Mouse (Mus musculus): ENCODE results near the gene Cnn2.

Gene Cnn2

GRCm38 (mm10) chr10:79988506-79989271 is at the start of gene Cnn2:
Cnn2 (plus strand) TSS chr10:79988584.
- DNase-seq (ENCODE audit: low spot score in 2 of 2), result peak; percentile 80

- DNase-seq (ENCODE audit: low spot score in 2 of 2), result peak in 1 of 2 experiments; percentile 77
These were observed 47.6 kb upstream of the Cnn2 start for GRCm38 (mm10) chr10:79940749-79941148.

GRCm38 (mm10) chr10:79942988-79943387 is 45.4 kb upstream of the Cnn2 start:
- no peak for DNase-seq (ENCODE audit: low spot score in 2 of 2)

- no peak for DNase-seq (ENCODE audit: low spot score in 2 of 2)
These were observed 44.9 kb upstream of the Cnn2 start for GRCm38 (mm10) chr10:79943471-79943901.

- DNase-seq (ENCODE audit: low spot score in 2 of 2), result no peak
These were observed 42.7 kb upstream of the Cnn2 start for GRCm38 (mm10) chr10:79945507-79946234.

- DNase-seq (ENCODE audit: low spot score in 2 of 2), result no peak
These were observed 41.5 kb upstream of the Cnn2 start for GRCm38 (mm10) chr10:79946752-79947322.

GRCm38 (mm10) chr10:79947502-79947901 is 40.9 kb upstream of the Cnn2 start:
- no peak for DNase-seq (ENCODE audit: low spot score in 2 of 2)

- DNase-seq (ENCODE audit: low spot score in 2 of 2), result no peak
These were observed 38.5 kb upstream of the Cnn2 start for GRCm38 (mm10) chr10:79949873-79950272.

- no peak for DNase-seq (ENCODE audit: low spot score in 2 of 2)
These were observed 37.7 kb upstream of the Cnn2 start for GRCm38 (mm10) chr10:79950661-79951060.

- no peak for DNase-seq (ENCODE audit: low spot score in 2 of 2)
These were observed 34.4 kb upstream of the Cnn2 start for GRCm38 (mm10) chr10:79953946-79954345.

- DNase-seq (ENCODE audit: low spot score in 2 of 2), result no peak
These were observed 32.7 kb upstream of the Cnn2 start for GRCm38 (mm10) chr10:79955691-79956090.

GRCm38 (mm10) chr10:79956643-79957154 is 31.7 kb upstream of the Cnn2 start:
- no peak for DNase-seq (ENCODE audit: low spot score in 2 of 2)

- peak; percentile 67 to 79 for DNase-seq (ENCODE audit: low spot score in 2 of 2)
These were observed 30.1 kb upstream of the Cnn2 start for GRCm38 (mm10) chr10:79958140-79958816.

- peak in 1 of 2 experiments; percentile 57 for DNase-seq (ENCODE audit: low spot score in 2 of 2)
These were observed 29.0 kb upstream of the Cnn2 start for GRCm38 (mm10) chr10:79959412-79959811.

- peak; percentile 100 for DNase-seq (ENCODE audit: low spot score in 2 of 2)
These were observed 28.4 kb upstream of the Cnn2 start, which contains the start of gene Wdr18 for GRCm38 (mm10) chr10:79959847-79960601. Wdr18 (plus strand) TSS chr10:79960152.

GRCm38 (mm10) chr10:79960671-79961294 is 27.6 kb upstream of the Cnn2 start:
- DNase-seq (ENCODE audit: low spot score in 2 of 2), result no peak

GRCm38 (mm10) chr10:79964727-79965126 is 23.7 kb upstream of the Cnn2 start:
- no peak for DNase-seq (ENCODE audit: low spot score in 2 of 2)

GRCm38 (mm10) chr10:79965325-79965724 is 23.1 kb upstream of the Cnn2 start:
- no peak for DNase-seq (ENCODE audit: low spot score in 2 of 2)

- peak; percentile 70 to 71 for DNase-seq (ENCODE audit: low spot score in 2 of 2)
These were observed 21.4 kb upstream of the Cnn2 start for GRCm38 (mm10) chr10:79966886-79967400.

- no peak for DNase-seq (ENCODE audit: low spot score in 2 of 2)
These were observed 20.2 kb upstream of the Cnn2 start for GRCm38 (mm10) chr10:79968181-79968580.

Data from heart, adult 9 months (tissue).